Mouse (Mus musculus) heart, postnatal 0 days (tissue): ENCODE results near the gene 1700067K01Rik.

Source experiments
- CTCF ChIP-seq: IDR thresholded peaks from 2 replicates; pipeline ENCODE4 v1.5.1; 2016; ENCODE audit warnings: antibody characterized with exemption, control low read depth, low read depth
- EP300 ChIP-seq: IDR thresholded peaks from 2 replicates; pipeline ENCODE4 v1.6.1; 2016; ENCODE audit warnings: antibody characterized with exemption, low read depth

GRCm38 (mm10) chr8:83955958-83956218 lies 45.4 kb upstream of the 1700067K01Rik start:
- TF ChIP-seq CTCF, result no peak
- no peak for TF ChIP-seq EP300
